Mouse (Mus musculus): Measurements from ENCODE around the gene Vwce.

Vwce gene

GRCm38 (mm10) chr19:10645616-10646015 is 11.6 kb downstream of the Vwce start:
- DNase-seq (ENCODE audit: low spot score in 2 of 2) = no peak

- DNase-seq (ENCODE audit: low spot score in 2 of 2) = no peak
These were observed 14.1 kb downstream of the Vwce start for GRCm38 (mm10) chr19:10648156-10648555.

GRCm38 (mm10) chr19:10656058-10656457 is 22.0 kb downstream of the Vwce start:
- DNase-seq (ENCODE audit: low spot score in 2 of 2) = no peak

- no peak for DNase-seq (ENCODE audit: low spot score in 2 of 2)
These were observed 23.7 kb downstream of the Vwce start for GRCm38 (mm10) chr19:10657742-10658141.

GRCm38 (mm10) chr19:10658406-10658805 is 24.4 kb downstream of the Vwce start:
- no peak for DNase-seq (ENCODE audit: low spot score in 2 of 2)

GRCm38 (mm10) chr19:10661373-10661772 is 27.4 kb downstream of the Vwce start:
- no peak for DNase-seq (ENCODE audit: low spot score in 2 of 2)

GRCm38 (mm10) chr19:10661919-10662318 is 27.9 kb downstream of the Vwce start:
- DNase-seq (ENCODE audit: low spot score in 2 of 2) = no peak

- no peak for DNase-seq (ENCODE audit: low spot score in 2 of 2)
These were observed 28.7 kb downstream of the Vwce start for GRCm38 (mm10) chr19:10662665-10663064.

GRCm38 (mm10) chr19:10665093-10665492 is 31.1 kb downstream of the Vwce start:
- no peak for DNase-seq (ENCODE audit: low spot score in 2 of 2)

GRCm38 (mm10) chr19:10665499-10665898 is 31.5 kb downstream of the Vwce start:
- peak; percentile 48 to 56 for DNase-seq (ENCODE audit: low spot score in 2 of 2)

GRCm38 (mm10) chr19:10671319-10671718 is 37.3 kb downstream of the Vwce start:
- DNase-seq (ENCODE audit: low spot score in 2 of 2) = no peak

- no peak for DNase-seq (ENCODE audit: low spot score in 2 of 2)
These were observed 37.9 kb downstream of the Vwce start for GRCm38 (mm10) chr19:10671854-10672417.

- no peak for DNase-seq (ENCODE audit: low spot score in 2 of 2)
These were observed 39.3 kb downstream of the Vwce start for GRCm38 (mm10) chr19:10673275-10673674.

- DNase-seq (ENCODE audit: low spot score in 2 of 2) = no peak
These were observed 42.6 kb downstream of the Vwce start for GRCm38 (mm10) chr19:10676656-10677055.

- peak; percentile 71 to 74 for DNase-seq (ENCODE audit: low spot score in 2 of 2)
These were observed 44.1 kb downstream of the Vwce start, which contains the start of gene Pga5 for GRCm38 (mm10) chr19:10677915-10678771. Gene Pga5, minus strand, starts transcription at chr19:10678071.

GRCm38 (mm10) chr19:10678772-10679067 is 44.7 kb downstream of the Vwce start:
- DNase-seq (ENCODE audit: low spot score in 2 of 2) = no peak

GRCm38 (mm10) chr19:10681571-10681970 is 47.6 kb downstream of the Vwce start:
- DNase-seq (ENCODE audit: low spot score in 2 of 2) = no peak

GRCm38 (mm10) chr19:10685081-10685480 is 51.1 kb downstream of the Vwce start:
- no peak for DNase-seq (ENCODE audit: low spot score in 2 of 2)

GRCm38 (mm10) chr19:10685727-10686126 is 51.7 kb downstream of the Vwce start:
- no peak for DNase-seq (ENCODE audit: low spot score in 2 of 2)

- peak; percentile 95 for DNase-seq (ENCODE audit: low spot score in 2 of 2)
These were observed 54.7 kb downstream of the Vwce start, which contains the start of gene Vps37c for GRCm38 (mm10) chr19:10688537-10689352. Gene Vps37c, plus strand, starts transcription at chr19:10688735.

- DNase-seq (ENCODE audit: low spot score in 2 of 2) = no peak
These were observed 55.6 kb downstream of the Vwce start for GRCm38 (mm10) chr19:10689470-10690166.

GRCm38 (mm10) chr19:10690336-10690735 is 56.3 kb downstream of the Vwce start:
- DNase-seq (ENCODE audit: low spot score in 2 of 2) = no peak

Measured in urinary bladder, postnatal 36 days (tissue).